Mouse (Mus musculus) thymus, postnatal 36 days (tissue): ENCODE data around the gene Tgfbr2.

Experiments used
- DNase-seq, 2 experiments: peaks; one replicate each; pipeline ENCODE4 v3.0.0; 2022; ENCODE audit warnings: mixed read lengths in 2 of 2

Tgfbr2 gene

GRCm38 (mm10) chr9:116174481-116175461, at the start of gene Tgfbr2:
Tgfbr2 (minus strand) TSS chr9:116175360.
- DNase-seq, result peak; percentile 84 to 88

- no peak for DNase-seq
Measured at GRCm38 (mm10) chr9:116223368-116223767, 48.2 kb upstream of the Tgfbr2 start.

GRCm38 (mm10) chr9:116222643-116223042, 47.5 kb upstream of the Tgfbr2 start:
- DNase-seq, result no peak

- DNase-seq, result no peak
Measured at GRCm38 (mm10) chr9:116222000-116222399, 46.8 kb upstream of the Tgfbr2 start.

- DNase-seq, result no peak
Measured at GRCm38 (mm10) chr9:116221565-116221964, 46.4 kb upstream of the Tgfbr2 start.

GRCm38 (mm10) chr9:116220616-116221015, 45.5 kb upstream of the Tgfbr2 start:
- DNase-seq, result no peak

GRCm38 (mm10) chr9:116220159-116220515, 45.0 kb upstream of the Tgfbr2 start:
- DNase-seq, result no peak

GRCm38 (mm10) chr9:116219234-116220158, 44.3 kb upstream of the Tgfbr2 start:
- no peak for DNase-seq

- peak; percentile 30 to 48 for DNase-seq
Measured at GRCm38 (mm10) chr9:116218780-116219179, 43.6 kb upstream of the Tgfbr2 start.

GRCm38 (mm10) chr9:116217099-116217498, 41.9 kb upstream of the Tgfbr2 start:
- DNase-seq, result no peak

GRCm38 (mm10) chr9:116216677-116217076, 41.5 kb upstream of the Tgfbr2 start:
- DNase-seq, result no peak

GRCm38 (mm10) chr9:116214296-116214695, 39.1 kb upstream of the Tgfbr2 start:
- peak; percentile 39 to 69 for DNase-seq

- no peak for DNase-seq
Measured at GRCm38 (mm10) chr9:116212915-116213619, 37.9 kb upstream of the Tgfbr2 start.

- DNase-seq, result no peak
Measured at GRCm38 (mm10) chr9:116212069-116212468, 36.9 kb upstream of the Tgfbr2 start.

GRCm38 (mm10) chr9:116208169-116208904, 33.2 kb upstream of the Tgfbr2 start:
- DNase-seq, result no peak

- DNase-seq, result no peak
Measured at GRCm38 (mm10) chr9:116206901-116207300, 31.7 kb upstream of the Tgfbr2 start.

GRCm38 (mm10) chr9:116203675-116204074, 28.5 kb upstream of the Tgfbr2 start:
- DNase-seq, result no peak

- DNase-seq, result no peak
Measured at GRCm38 (mm10) chr9:116199127-116199526, 24.0 kb upstream of the Tgfbr2 start.

- no peak for DNase-seq
Measured at GRCm38 (mm10) chr9:116198488-116198887, 23.3 kb upstream of the Tgfbr2 start.

- DNase-seq, result no peak
Measured at GRCm38 (mm10) chr9:116197491-116198170, 22.5 kb upstream of the Tgfbr2 start.

GRCm38 (mm10) chr9:116193889-116194450, 18.8 kb upstream of the Tgfbr2 start:
- DNase-seq, result no peak
